Mouse (Mus musculus) Patski (cell line): Measurements from ENCODE around the gene Hddc2. TPM values are rescaled to one million over a fixed set of nuclear protein-coding genes. Genes with fewer than 3 reads are reported as not detected.

Experiments
- ATAC-seq: fragments of 100-300 bp; one replicate; pipeline ENCODE4 v1.8.0; 2021
- CTCF ChIA-PET: fragments of 350-600 bp; sonication (Branson Sonifier 250); formaldehyde crosslinking; loops from one replicate; lab custom pipeline; 2022; ENCODE audit warnings: inconsistent platforms; lab: Charles Lee
- POLR2A ChIA-PET: fragments of 350-600 bp; sonication (Branson Sonifier 250); formaldehyde crosslinking; loops from one replicate; lab custom pipeline; 2022; ENCODE audit warnings: antibody characterized with exemption, inconsistent platforms; lab: Charles Lee
- DNase-seq: peaks from one replicate; pipeline ENCODE4 v3.0.0-alpha.2; 2011; ENCODE audit warnings: low read depth, low spot score
- H3K27me3 ChIP-seq: fragments of 371-371 bp; one replicate; pipeline ENCODE4 v1.5.1; 2021
- CTCF ChIP-seq: fragments of 100-300 bp; IDR thresholded peaks from one replicate; pipeline ENCODE4 v1.5.1; 2021
- in situ Hi-C: fragments of 300-500 bp; cut with MboI; formaldehyde crosslinking; loops from 3 replicates; pipeline ENCODE4 v1.11.1; 2018; ENCODE audit warnings: low pct_unique_long_range_greater_than_20kb, mixed read lengths
- polyA plus RNA-seq: library from polyadenylated mRNA; unstranded; gene quantifications from one replicate; pipeline ENCODE4 v1.2.3, GENCODE M21; 2021

Hddc2 gene
- polyA plus RNA-seq, 1 experiment from 2014 or later: 30.9 TPM

DNA sequence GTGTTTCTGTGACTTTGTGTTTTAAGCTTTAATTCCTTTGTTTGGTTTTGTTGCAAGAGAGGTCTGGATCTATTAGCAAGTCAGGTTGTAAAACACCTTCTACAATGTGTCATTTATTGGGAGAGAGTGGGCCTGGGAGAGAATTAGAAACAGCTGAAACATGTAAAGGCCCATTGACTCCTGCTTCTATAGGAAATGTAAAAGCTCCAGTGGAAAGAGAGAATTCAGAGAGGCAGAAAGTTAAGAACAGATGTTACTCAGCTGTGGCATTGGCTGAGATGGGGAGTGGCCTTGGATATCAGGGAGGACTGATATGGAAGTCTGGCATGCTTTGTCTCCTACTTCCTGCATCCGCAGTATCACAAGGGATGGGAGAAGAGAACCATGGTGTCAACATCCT lies 12.9 kb upstream of the Hddc2 start:
- in situ Hi-C loops: loop anchor here (5.0 to 10.0 kb wide), 2 partner anchors 475 to 678 kb away; no protein-coding TSS in a partner anchor
- ChIA-PET POLR2A (interaction anchor here (0.6 to 1.0 kb wide), 2 partner anchors 481 to 497 kb away, joined by 3 to 4 read pairs; partner anchors contain the start of gene Ncoa7), CTCF (interaction anchor here (0.8 to 2.1 kb wide), 6 partner anchors 10 to 487 kb away, joined by 3 to 10 read pairs (median 3); partner anchors contain the start of gene Hddc2)
- TF ChIP-seq CTCF: no peak
- peaks cover 35% of the 10 kb centered on the region for H3K27me3 ChIP-seq
- DNase-seq (no peak), ATAC-seq (no peak)

- no peak for ATAC-seq
- H3K27me3 ChIP-seq: peaks cover 26% of the 10 kb centered on the region
- in situ Hi-C loops: loop anchor here (5.0 to 10.0 kb wide), 2 partner anchors 479 to 681 kb away; no protein-coding TSS in a partner anchor
- TF ChIP-seq CTCF: no peak
- ChIA-PET CTCF (no interaction called here), POLR2A (no interaction called here)
- DNase-seq: no peak
Measured at GRCm38 (mm10) chr10:31303446-31303845, 9.7 kb upstream of the Hddc2 start.

GRCm38 (mm10) chr10:31307024-31307598 lies 6.1 kb upstream of the Hddc2 start:
- TF ChIP-seq CTCF: no peak
- H3K27me3 ChIP-seq: peaks cover 17% of the 10 kb centered on the region
- in situ Hi-C loops: loop anchor here (10.0 kb wide), 1 partner anchor 482 kb away; no protein-coding TSS in a partner anchor
- ChIA-PET CTCF (no interaction called here), POLR2A (no interaction called here)
- DNase-seq: no peak
- no peak for ATAC-seq

GRCm38 (mm10) chr10:31318491-31318890 lies 5.3 kb downstream of the Hddc2 start:
- no peak for DNase-seq
- CTCF ChIA-PET: interaction anchor here (0.7 to 1.8 kb wide), 2 partner anchors 9 to 12 kb away, joined by 3 to 4 read pairs; no protein-coding TSS in a partner anchor
- POLR2A ChIA-PET: no interaction called here
- in situ Hi-C loops: no loop called here
- ATAC-seq: no peak
- H3K27me3 ChIP-seq: no peaks in the 10 kb centered on the region
- no peak for TF ChIP-seq CTCF

DNA sequence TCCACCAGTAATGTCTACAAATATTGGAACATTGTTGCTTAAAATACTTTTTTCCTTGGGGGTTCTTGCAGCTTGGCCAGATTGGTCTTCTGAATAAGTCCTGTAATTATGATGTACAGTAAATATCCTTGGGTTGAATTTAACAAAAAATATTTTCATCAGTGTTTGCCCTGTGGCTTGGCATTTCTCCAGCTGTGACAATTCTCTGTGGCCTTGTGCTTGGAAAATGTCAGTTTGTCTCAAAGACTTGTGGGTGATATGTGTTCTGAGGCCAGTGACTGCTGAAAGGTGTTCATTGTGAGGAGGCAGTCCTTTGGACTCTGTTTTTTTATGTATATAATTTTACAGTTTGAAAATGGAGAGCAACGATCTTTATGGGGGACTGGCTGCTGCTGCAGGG lies 16.3 kb downstream of the Hddc2 start:
- ATAC-seq: no peak

DNA sequence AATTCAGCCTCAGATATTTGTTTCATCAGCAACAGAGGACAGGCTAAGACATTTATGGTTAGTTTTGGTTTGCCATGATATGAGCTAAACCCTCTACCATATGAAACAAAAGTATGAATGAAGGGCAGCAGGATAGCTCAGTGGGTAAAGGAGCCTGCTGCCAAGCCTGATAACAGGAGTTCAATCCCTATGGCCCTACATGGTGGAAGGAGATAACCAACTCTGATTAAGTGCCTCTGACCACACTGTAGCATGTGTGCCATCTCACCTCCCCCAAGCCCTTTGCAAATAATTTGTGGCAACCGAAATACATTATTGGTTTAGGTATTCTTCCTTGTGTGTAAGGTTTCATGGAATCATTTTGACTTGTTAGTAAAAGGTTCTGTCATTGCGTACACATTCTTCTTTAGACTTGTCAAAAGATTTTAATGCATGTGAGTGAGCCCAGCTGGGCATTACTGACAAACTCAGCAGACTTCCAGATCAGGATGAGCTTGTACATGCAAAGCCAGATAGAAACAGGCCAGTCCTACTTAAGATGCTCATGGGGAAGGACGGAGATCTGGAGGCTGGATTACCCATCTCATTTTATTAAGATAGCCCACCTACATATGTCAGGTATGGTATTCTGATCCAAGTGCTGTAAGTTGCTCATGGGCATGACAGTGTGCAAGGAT lies 17.2 kb downstream of the Hddc2 start:
- in situ Hi-C loops: no loop called here
- H3K27me3 ChIP-seq: no peaks in the 10 kb centered on the region
- ATAC-seq: no peak
- no peak for TF ChIP-seq CTCF
- CTCF ChIA-PET: interaction anchor here (0.9 to 1.3 kb wide), 2 partner anchors 10 to 12 kb away, joined by 3 to 5 read pairs; no protein-coding TSS in a partner anchor
- POLR2A ChIA-PET: no interaction called here
- no peak for DNase-seq

More for the DNA sequence above, 16.3 kb downstream of the Hddc2 start:
- ChIA-PET CTCF (no interaction called here), POLR2A (no interaction called here)
- no peaks in the 10 kb centered on the region for H3K27me3 ChIP-seq
- TF ChIP-seq CTCF: no peak
- DNase-seq: no peak
- in situ Hi-C loops: no loop called here

DNA sequence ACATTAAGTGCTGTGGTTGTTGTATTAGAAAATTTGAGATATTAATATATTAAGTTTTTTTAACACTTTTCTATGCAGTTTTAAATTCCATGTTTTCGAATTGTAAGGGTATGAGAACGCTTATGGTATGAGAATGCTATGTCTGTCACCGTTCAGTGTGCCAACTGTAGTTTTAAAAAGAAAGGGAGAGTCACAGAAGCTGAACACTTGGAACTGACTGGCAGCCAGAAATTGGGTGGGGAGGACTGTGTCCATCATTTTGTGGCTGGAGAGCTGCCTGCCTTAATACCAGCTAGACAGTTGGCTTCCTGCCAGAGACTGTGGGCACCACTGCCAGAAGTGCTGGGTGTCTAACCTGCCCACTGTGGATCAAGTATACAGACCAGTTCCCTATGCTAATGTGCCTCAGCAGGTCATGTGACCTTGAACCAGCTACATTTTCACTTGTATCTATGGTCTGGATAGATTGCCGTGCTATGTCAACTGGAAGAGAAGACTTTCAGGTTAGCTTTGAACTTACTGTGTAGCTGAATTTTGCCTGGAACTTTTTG lies 18.1 kb downstream of the Hddc2 start:
- CTCF ChIA-PET: interaction anchor here (1.3 kb wide), 1 partner anchor 11 kb away, joined by 5 read pairs; no protein-coding TSS in a partner anchor
- TF ChIP-seq CTCF: no peak
- in situ Hi-C loops: no loop called here
- no peak for ATAC-seq
- no peak for DNase-seq
- POLR2A ChIA-PET: no interaction called here
- no peaks in the 10 kb centered on the region for H3K27me3 ChIP-seq

GRCm38 (mm10) chr10:31336432-31336831 lies 23.2 kb downstream of the Hddc2 start:
- no peak for TF ChIP-seq CTCF
- H3K27me3 ChIP-seq: no peaks in the 10 kb centered on the region
- CTCF ChIA-PET: no interaction called here
- in situ Hi-C loops: no loop called here
- POLR2A ChIA-PET: no interaction called here
- ATAC-seq (no peak), DNase-seq (no peak)

GRCm38 (mm10) chr10:31346401-31346800 lies 33.2 kb downstream of the Hddc2 start:
- in situ Hi-C loops: no loop called here
- CTCF ChIA-PET: interaction anchor here (0.8 kb wide), 1 partner anchor 8 kb away, joined by 3 read pairs; no protein-coding TSS in a partner anchor
- POLR2A ChIA-PET: no interaction called here
- no peak for TF ChIP-seq CTCF
- no peak for ATAC-seq
- no peaks in the 10 kb centered on the region for H3K27me3 ChIP-seq
- no peak for DNase-seq

- TF ChIP-seq CTCF: no peak
- in situ Hi-C loops: no loop called here
- ChIA-PET CTCF (no interaction called here), POLR2A (no interaction called here)
- DNase-seq (no peak), ATAC-seq (no peak)
- H3K27me3 ChIP-seq: no peaks in the 10 kb centered on the region
Measured at GRCm38 (mm10) chr10:31351056-31351455, 37.9 kb downstream of the Hddc2 start.
